Mouse (Mus musculus): ENCODE results near the gene Cyct. TPM values are rescaled to one million over a fixed set of nuclear protein-coding genes. Genes with fewer than 3 reads are reported as not detected.
A peak's percentile ranks its signal among the peaks of the same experiment; 100 is the strongest.

The Cyct gene
- not detected in 2 replicates for total RNA-seq (2014; rRNA removed)
- polyA plus RNA-seq (2015; fragmentation: Nextera tagmentation; extraction: Ambion mirVana): 0.34 TPM in 1 of 2 replicates, not detected in the other

DNA sequence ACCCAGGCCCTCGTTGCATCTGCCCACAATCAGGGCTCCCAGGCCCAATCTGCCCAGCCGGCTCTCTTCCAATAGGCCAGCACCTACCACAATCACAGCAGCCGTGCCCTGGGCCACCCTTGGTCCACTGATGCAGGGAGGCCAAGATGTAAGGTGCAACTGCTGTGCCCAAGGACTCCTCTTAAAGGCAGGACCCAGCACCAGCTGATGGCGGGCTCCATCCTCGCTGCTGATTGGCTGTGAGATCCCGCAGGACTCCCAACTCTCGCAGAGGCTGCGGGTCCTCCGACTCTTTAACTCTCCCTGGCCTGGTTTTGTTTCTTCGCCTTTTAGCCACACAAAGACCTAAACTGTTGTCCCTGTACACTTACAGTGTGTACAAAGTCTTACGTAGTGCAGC lies at the start of gene Cyct:
Gene Cyct, minus strand, starts transcription at position 225 of the 400 bp plus-strand sequence.
- no peak for ATAC-seq
- H3K4me3 ChIP-seq (ENCODE audit: low read depth, low read length): no peak within 1 kb of the TSS
- no peak for DNase-seq
- H3K9ac ChIP-seq: no peak within 1 kb of the TSS
- H3K9me3 ChIP-seq (ENCODE audit: low read length): no peaks in the 10 kb centered on the region
- H3K27me3 ChIP-seq (ENCODE audit: insufficient read depth, low read length): no peaks in the 10 kb centered on the region
- H3K27ac ChIP-seq (ENCODE audit: low read depth, low read length): no peak within 1 kb of the TSS
- H3K36me3 ChIP-seq (ENCODE audit: insufficient read depth): no peaks in the 10 kb centered on the region
- no peak for TF ChIP-seq CTCF (IDR thresholded peaks at IDR 0.05; ENCODE audit: low read depth)
- WGBS: 89% methylated on average over 11 of the region's 11 CpGs
- H3K4me2 ChIP-seq (ENCODE audit: low read depth): no peak within 1 kb of the TSS
- no peaks in the 10 kb centered on the region for H3K4me1 ChIP-seq (ENCODE audit: insufficient read depth)

DNA sequence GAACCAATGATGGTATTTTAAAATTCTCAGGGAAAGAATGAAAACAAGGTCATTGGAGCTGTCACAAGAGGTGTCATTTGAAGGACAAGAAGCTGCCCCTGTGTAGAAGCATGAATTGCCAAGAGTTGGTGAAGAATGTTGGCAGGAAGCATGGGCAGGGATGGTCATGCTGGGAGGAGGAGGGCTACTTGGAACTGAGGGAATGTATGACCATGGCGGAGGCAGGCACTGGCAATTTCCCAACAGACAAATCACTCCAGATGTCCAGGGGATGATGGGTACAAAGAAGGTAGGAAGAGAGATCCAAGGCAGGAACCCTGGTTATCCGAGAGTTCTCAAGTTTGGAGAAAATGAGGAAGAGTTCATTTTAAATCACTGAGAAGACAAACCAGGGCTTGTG lies 49.7 kb upstream of the Cyct start:
- TF ChIP-seq CTCF (IDR thresholded peaks at IDR 0.05; ENCODE audit: low read depth): no peak
- H3K9me3 ChIP-seq (ENCODE audit: low read length): no peaks in the 10 kb centered on the region
- H3K36me3 ChIP-seq (ENCODE audit: insufficient read depth): no peaks in the 10 kb centered on the region
- no peaks in the 10 kb centered on the region for H3K27me3 ChIP-seq (ENCODE audit: insufficient read depth, low read length)
- no peak overlapping the region for H3K4me3 ChIP-seq (ENCODE audit: low read depth, low read length)
- no peak overlapping the region for H3K27ac ChIP-seq (ENCODE audit: low read depth, low read length)
- H3K4me1 ChIP-seq (ENCODE audit: insufficient read depth): peaks cover 5% of the 10 kb centered on the region; the same call in 1 of the 2 replicates
- DNase-seq: no peak
- no peak overlapping the region for H3K4me2 ChIP-seq (ENCODE audit: low read depth)
- ATAC-seq: no peak
- H3K9ac ChIP-seq: no peak overlapping the region
- WGBS: 85% methylated on average over 2 of the region's 2 CpGs

DNA sequence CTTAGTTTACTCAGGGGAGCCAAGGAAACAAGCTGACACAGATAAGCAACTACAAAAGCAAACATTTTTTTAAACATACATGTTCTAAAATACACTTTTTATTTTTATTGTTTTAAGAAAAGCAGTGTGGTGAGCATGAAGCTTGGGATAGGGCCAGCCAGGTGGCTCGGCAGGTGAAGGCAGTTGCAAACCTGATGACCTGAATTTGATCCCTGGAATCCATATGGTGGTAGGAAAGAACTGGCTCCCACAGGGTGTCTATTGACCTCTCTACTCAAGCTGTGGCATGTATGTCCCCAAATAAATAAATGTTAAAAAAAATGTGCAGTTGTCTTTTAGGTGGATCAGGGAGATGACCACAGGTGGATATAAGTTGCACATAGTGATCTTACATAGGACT lies 49.3 kb upstream of the Cyct start:
- TF ChIP-seq CTCF (IDR thresholded peaks at IDR 0.05; ENCODE audit: low read depth): no peak
- no peaks in the 10 kb centered on the region for H3K27me3 ChIP-seq (ENCODE audit: insufficient read depth, low read length)
- H3K4me2 ChIP-seq (ENCODE audit: low read depth): no peak overlapping the region
- H3K4me3 ChIP-seq (ENCODE audit: low read depth, low read length): no peak overlapping the region
- no peaks in the 10 kb centered on the region for H3K36me3 ChIP-seq (ENCODE audit: insufficient read depth)
- ATAC-seq (no peak), DNase-seq (no peak)
- no peaks in the 10 kb centered on the region for H3K9me3 ChIP-seq (ENCODE audit: low read length)
- H3K9ac ChIP-seq: no peak overlapping the region
- H3K27ac ChIP-seq (ENCODE audit: low read depth, low read length): no peak overlapping the region
- peaks cover 5% of the 10 kb centered on the region; the same call in 1 of the 2 replicates for H3K4me1 ChIP-seq (ENCODE audit: insufficient read depth)
- 84% methylated on average over 1 of the region's 1 CpGs for WGBS

DNA sequence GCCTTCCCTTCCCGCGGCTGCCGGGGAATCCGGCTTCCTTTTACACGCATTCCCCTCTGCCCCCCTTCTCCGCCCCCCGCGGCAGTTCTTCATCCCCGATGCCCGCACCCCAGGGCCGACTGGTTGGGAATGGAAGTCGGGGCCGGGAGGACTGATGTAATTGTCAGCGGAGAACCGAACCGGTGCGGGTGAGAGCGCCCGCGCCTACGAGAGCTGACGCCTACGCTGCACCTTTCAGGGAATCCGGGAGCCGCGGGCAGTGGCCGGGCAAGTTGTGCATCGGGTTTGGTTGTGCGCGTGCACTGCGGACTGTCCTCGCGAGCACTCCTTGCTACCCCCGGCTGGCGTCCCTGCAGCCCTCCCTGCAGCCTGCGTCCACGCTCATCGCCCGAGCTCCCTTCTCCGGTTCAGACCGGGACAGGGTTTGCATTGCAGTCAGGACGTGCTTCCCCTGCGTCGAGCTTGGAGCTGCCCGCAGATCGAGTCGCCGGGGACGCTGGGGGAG lies 46.7 kb upstream of the Cyct start:
- peak overlapping the region; percentile 89 for H3K4me2 ChIP-seq (ENCODE audit: low read depth)
- H3K4me3 ChIP-seq (ENCODE audit: low read depth, low read length): peak overlapping the region; percentile 99
- no peak for TF ChIP-seq CTCF (IDR thresholded peaks at IDR 0.05; ENCODE audit: low read depth)
- peak overlapping the region; percentile 91 for H3K27ac ChIP-seq (ENCODE audit: low read depth, low read length)
- no peaks in the 10 kb centered on the region for H3K36me3 ChIP-seq (ENCODE audit: insufficient read depth)
- under 1% methylated on average over 47 of the region's 49 CpGs for WGBS
- DNase-seq (peak; percentile 69), ATAC-seq (peak; percentile 58)
- no peaks in the 10 kb centered on the region; the same call in 1 of the 2 replicates for H3K27me3 ChIP-seq (ENCODE audit: insufficient read depth, low read length)
- no peaks in the 10 kb centered on the region for H3K9me3 ChIP-seq (ENCODE audit: low read length)
- H3K9ac ChIP-seq: peak overlapping the region; percentile 95
- H3K4me1 ChIP-seq (ENCODE audit: insufficient read depth): peaks cover 5% of the 10 kb centered on the region; the same call in 1 of the 2 replicates

DNA sequence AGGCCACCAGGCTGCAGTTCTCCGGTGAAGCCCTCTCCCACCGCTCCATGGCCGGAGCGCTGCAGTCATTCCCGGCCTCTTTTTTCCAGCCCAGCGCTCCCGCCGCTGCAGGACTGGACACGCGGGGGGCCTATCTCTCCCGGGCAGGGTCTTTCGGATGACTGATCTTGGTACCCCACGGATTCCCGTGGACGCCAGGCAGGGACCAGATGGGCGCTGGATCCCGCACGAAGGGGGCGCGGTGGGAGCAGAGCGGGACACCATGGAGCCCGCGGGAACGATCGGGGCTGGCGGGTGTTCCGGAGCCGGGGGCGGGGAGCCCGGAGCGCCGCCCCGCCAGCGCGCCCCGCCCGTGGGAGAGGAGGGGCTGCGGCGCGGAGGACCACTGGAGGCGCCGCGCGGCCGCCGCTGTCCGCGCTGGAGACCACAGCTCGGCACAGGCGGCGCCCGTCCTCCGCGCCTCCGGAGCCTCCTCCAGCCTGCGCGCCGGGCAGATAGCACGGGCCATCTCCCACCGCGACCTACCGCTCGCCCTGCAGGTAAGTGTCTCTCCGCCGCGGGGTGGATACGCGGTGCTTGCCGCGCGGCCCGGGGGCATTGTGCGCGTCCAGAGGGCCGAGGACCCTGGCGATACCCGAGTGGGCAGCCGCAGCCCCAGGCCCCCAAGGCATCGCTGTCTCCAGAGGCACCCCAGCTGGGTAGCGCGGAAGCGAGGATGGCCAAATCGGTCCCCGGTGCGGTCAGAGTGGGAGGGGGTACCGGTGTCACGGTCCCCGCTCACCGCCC lies 46.1 kb upstream of the Cyct start, which contains the start of gene Osbpl6:
Gene Osbpl6, plus strand, starts transcription at position 358 of the 786 bp plus-strand sequence.
- DNase-seq (peak; percentile 89), ATAC-seq (peak; percentile 93)
- Histone ChIP-seq H3K9me3 (ENCODE audit: low read length) (no peaks in the 10 kb centered on the region), H3K27me3 (ENCODE audit: insufficient read depth, low read length) (no peaks in the 10 kb centered on the region; the same call in 1 of the 2 replicates), H3K4me1 (ENCODE audit: insufficient read depth) (peaks cover 5% of the 10 kb centered on the region; the same call in 1 of the 2 replicates), H3K4me2 (ENCODE audit: low read depth) (peak within 1 kb of the TSS; percentile 89), H3K36me3 (ENCODE audit: insufficient read depth) (no peaks in the 10 kb centered on the region), H3K27ac (ENCODE audit: low read depth, low read length) (peak within 1 kb of the TSS; percentile 91), H3K9ac (peak within 1 kb of the TSS; percentile 95), H3K4me3 (ENCODE audit: low read depth, low read length) (peak within 1 kb of the TSS; percentile 99)
- TF ChIP-seq CTCF (IDR thresholded peaks at IDR 0.05; ENCODE audit: low read depth): peak; percentile 31
- 3% methylated on average over 78 of the region's 89 CpGs for WGBS

DNA sequence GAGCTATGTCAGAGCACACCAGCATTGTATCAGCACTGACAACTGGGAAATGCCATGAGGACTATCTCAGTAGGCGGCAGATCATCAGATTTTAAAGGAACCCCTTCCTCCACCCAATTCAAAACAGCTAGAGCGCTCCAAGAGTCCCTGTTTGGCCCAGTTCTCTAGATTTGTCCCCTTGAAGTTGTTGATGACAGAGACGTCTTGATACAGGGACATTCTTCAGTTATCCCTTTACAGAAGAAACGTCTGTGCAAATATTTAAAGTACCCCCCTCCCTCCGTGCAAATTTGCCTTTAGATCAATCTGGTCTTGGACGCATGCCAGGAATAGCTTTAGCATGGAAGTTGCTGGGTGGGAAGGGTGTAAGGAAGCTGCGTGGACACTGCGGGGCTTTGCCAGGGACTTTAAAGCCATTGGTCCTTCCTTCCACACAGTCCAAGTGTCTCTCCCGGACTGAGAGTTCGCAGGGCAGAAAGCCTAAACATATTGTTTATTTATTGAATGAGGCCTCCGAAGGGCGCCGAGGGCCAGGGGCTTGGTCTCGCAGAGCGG lies 45.4 kb upstream of the Cyct start:
- H3K36me3 ChIP-seq (ENCODE audit: insufficient read depth): no peaks in the 10 kb centered on the region
- peak overlapping the region; percentile 89 for H3K4me2 ChIP-seq (ENCODE audit: low read depth)
- H3K27ac ChIP-seq (ENCODE audit: low read depth, low read length): peak overlapping the region; percentile 91
- H3K9ac ChIP-seq: peak overlapping the region; percentile 95
- peak overlapping the region; percentile 99 for H3K4me3 ChIP-seq (ENCODE audit: low read depth, low read length)
- DNase-seq: peak; percentile 71
- no peaks in the 10 kb centered on the region for H3K9me3 ChIP-seq (ENCODE audit: low read length)
- 1% methylated on average over 15 of the region's 15 CpGs for WGBS
- no peak for TF ChIP-seq CTCF (IDR thresholded peaks at IDR 0.05; ENCODE audit: low read depth)
- no peaks in the 10 kb centered on the region; the same call in 1 of the 2 replicates for H3K27me3 ChIP-seq (ENCODE audit: insufficient read depth, low read length)
- ATAC-seq: peak; percentile 23
- H3K4me1 ChIP-seq (ENCODE audit: insufficient read depth): peaks cover 5% of the 10 kb centered on the region; the same call in 1 of the 2 replicates

Data from forebrain, postnatal 0 days (tissue).